Mouse (Mus musculus): ENCODE measurements around the gene Ldha. TPM values are rescaled to one million over a fixed set of nuclear protein-coding genes. Genes with fewer than 3 reads are reported as not detected.
"Not testable (repeated sequence)": the region's sequence is repeated elsewhere in the genome, so short reads cannot be mapped to it uniquely, and the experiment has no call there.

Gene Ldha
- polyA plus RNA-seq (2015; fragmentation: Nextera tagmentation; extraction: Ambion mirVana) = 744 and 772 TPM in 2 replicates

DNA sequence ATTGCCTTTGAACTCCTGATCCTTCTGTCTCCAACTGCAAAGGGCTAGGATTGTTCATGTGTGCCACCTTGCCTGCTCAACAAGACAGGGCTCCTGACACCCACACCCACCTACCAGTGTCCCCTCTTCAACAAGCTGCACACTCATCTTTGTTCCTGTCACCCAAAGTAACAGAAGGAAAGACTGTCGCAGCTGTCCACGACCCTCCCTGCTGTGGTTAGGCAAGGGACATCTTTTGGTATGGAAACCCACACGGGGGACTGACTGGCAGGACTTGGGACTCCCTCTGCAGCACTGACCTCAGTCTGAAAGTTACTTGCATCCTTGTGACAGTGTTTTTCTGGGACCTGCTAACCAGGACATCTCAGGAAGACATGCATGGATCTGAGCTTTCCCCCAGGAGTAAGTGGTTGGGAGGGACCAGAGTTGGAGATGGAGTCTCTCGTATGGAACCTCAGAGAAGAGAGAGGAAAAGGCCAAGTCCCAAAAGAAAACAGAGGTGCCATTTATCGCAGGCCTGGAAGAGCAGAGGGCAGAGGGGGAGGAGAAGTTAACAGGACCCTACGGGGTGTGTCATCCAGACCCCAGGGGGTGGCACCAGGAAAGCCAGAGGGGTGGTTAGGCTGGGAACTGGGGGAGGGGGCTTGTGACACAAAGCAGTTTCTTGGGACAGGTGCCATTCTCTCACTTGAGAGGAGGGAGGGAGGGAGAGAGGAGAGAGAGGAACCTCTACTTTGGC lies at the start of gene Ldha:
Gene Ldha (plus strand): TSS at position 689 of the 739 bp plus-strand sequence.
- no peak within 1 kb of the TSS for H3K4me3 ChIP-seq
- no peak within 1 kb of the TSS for H3K4me2 ChIP-seq (replicated peaks)
- no peaks in the 10 kb centered on the region for H3K9me3 ChIP-seq
- no peaks in the 10 kb centered on the region for H3K27me3 ChIP-seq
- ATAC-seq (replicated peaks) = no peak
- H3K36me3 ChIP-seq = no peaks in the 10 kb centered on the region
- no peak within 1 kb of the TSS for H3K9ac ChIP-seq (replicated peaks)
- no peak within 1 kb of the TSS for H3K27ac ChIP-seq (replicated peaks)
- WGBS = 25% methylated on average over 6 of the region's 6 CpGs
- H3K4me1 ChIP-seq = peaks cover 26% of the 10 kb centered on the region

- Histone ChIP-seq H3K4me1 (peaks cover 30% of the 10 kb centered on the region), H3K9ac (replicated peaks) (no peak overlapping the region), H3K4me2 (replicated peaks) (no peak overlapping the region), H3K27ac (replicated peaks) (no peak overlapping the region), H3K4me3 (no peak overlapping the region), H3K36me3 (peaks cover 11% of the 10 kb centered on the region), H3K9me3 (no peaks in the 10 kb centered on the region), H3K27me3 (no peaks in the 10 kb centered on the region)
- WGBS = 89% methylated on average over 4 of the region's 4 CpGs
- ATAC-seq (replicated peaks) = no peak
Observed at GRCm38 (mm10) chr7:46793871-46794270, 47.4 kb upstream of the Ldha start.

- Histone ChIP-seq H3K27ac (replicated peaks) (peak within 1 kb of the TSS; percentile 93), H3K9me3 (no peaks in the 10 kb centered on the region), H3K27me3 (no peaks in the 10 kb centered on the region), H3K36me3 (peaks cover 11% of the 10 kb centered on the region), H3K4me1 (peaks cover 30% of the 10 kb centered on the region), H3K9ac (replicated peaks) (peak within 1 kb of the TSS; percentile 94), H3K4me3 (peak within 1 kb of the TSS; percentile 89), H3K4me2 (replicated peaks) (peak within 1 kb of the TSS; percentile 89)
- under 1% methylated on average over 75 of the region's 75 CpGs for WGBS
- ATAC-seq (replicated peaks) = peak; percentile 97
Observed at GRCm38 (mm10) chr7:46795287-46796205, 45.7 kb upstream of the Ldha start, which contains the start of the genes Hps5 and Gtf2h1. TSS of gene Hps5 (minus strand) at chr7:46796064. TSS of gene Gtf2h1 (plus strand) at chr7:46796103.

- peak overlapping the region; percentile 94 for H3K9ac ChIP-seq (replicated peaks)
- no peaks in the 10 kb centered on the region for H3K27me3 ChIP-seq
- no peak for ATAC-seq (replicated peaks)
- H3K4me3 ChIP-seq = peak overlapping the region; percentile 89
- H3K4me2 ChIP-seq (replicated peaks) = peak overlapping the region; percentile 89
- H3K36me3 ChIP-seq = peaks cover 14% of the 10 kb centered on the region
- H3K9me3 ChIP-seq = no peaks in the 10 kb centered on the region
- WGBS = under 1% methylated on average over 31 of the region's 31 CpGs
- peak overlapping the region; percentile 93 for H3K27ac ChIP-seq (replicated peaks)
- peaks cover 30% of the 10 kb centered on the region for H3K4me1 ChIP-seq
Observed at GRCm38 (mm10) chr7:46796206-46796679, 45.0 kb upstream of the Ldha start.

DNA sequence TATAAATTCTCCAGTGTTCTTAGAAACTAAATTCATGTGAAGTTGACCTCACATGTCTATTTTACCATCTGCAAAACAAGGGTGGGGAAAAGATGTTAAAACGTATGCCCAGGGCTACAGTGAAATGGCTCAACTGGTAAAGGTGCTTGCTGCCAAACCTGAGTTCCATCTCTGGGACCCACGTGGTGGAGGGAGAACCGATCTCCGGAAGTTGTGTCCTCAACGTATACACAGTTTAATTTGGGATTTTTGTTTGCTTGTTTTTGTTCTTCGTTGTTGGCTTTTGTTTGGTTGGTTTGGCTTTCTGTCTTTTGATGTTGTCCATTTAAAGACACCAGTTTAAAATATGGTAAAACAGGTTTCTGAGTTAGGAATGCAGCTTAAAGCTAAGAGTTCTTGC lies 44.5 kb upstream of the Ldha start:
- Histone ChIP-seq H3K27me3 (no peaks in the 10 kb centered on the region), H3K4me1 (peaks cover 30% of the 10 kb centered on the region), H3K4me3 (peak overlapping the region; percentile 89), H3K9me3 (no peaks in the 10 kb centered on the region), H3K36me3 (peaks cover 18% of the 10 kb centered on the region), H3K4me2 (replicated peaks) (peak overlapping the region; percentile 89), H3K27ac (replicated peaks) (no peak overlapping the region), H3K9ac (replicated peaks) (peak overlapping the region; percentile 94)
- ATAC-seq (replicated peaks) = no peak
- 57% methylated on average over 6 of the region's 6 CpGs for WGBS

GRCm38 (mm10) chr7:46810325-46810724 lies 30.9 kb upstream of the Ldha start:
- Histone ChIP-seq H3K27ac (replicated peaks) (no peak overlapping the region), H3K27me3 (no peaks in the 10 kb centered on the region), H3K4me1 (no peaks in the 10 kb centered on the region), H3K9ac (replicated peaks) (no peak overlapping the region), H3K4me3 (no peak overlapping the region), H3K36me3 (peaks cover 77% of the 10 kb centered on the region), H3K9me3 (no peaks in the 10 kb centered on the region), H3K4me2 (replicated peaks) (no peak overlapping the region)
- ATAC-seq (replicated peaks) = no peak
- 98% methylated on average over 6 of the region's 6 CpGs for WGBS

DNA sequence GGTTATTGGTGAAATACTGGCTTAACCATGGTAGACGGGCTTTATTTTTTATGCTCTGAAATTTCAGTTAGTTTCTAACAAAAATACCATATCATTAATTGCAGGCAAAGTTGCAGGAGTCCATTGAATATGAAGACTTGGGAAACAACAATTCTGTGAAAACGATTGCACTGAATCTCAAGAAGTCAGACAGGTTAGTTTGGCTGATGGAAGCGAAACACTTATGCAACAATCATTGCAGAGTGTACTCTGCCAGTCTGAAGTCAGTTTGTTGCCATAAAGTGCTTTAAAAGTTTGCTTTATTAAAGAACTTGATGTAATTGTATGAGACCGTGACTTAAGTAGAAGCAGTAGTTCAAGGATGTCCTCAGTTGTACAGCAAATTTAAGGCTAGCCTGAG lies 27.3 kb upstream of the Ldha start:
- Histone ChIP-seq H3K9ac (replicated peaks) (no peak overlapping the region), H3K4me3 (no peak overlapping the region), H3K27me3 (no peaks in the 10 kb centered on the region), H3K9me3 (no peaks in the 10 kb centered on the region), H3K4me2 (replicated peaks) (no peak overlapping the region), H3K27ac (replicated peaks) (no peak overlapping the region), H3K36me3 (peaks cover 82% of the 10 kb centered on the region), H3K4me1 (no peaks in the 10 kb centered on the region)
- ATAC-seq (replicated peaks) = no peak
- 88% methylated on average over 4 of the region's 4 CpGs for WGBS

DNA sequence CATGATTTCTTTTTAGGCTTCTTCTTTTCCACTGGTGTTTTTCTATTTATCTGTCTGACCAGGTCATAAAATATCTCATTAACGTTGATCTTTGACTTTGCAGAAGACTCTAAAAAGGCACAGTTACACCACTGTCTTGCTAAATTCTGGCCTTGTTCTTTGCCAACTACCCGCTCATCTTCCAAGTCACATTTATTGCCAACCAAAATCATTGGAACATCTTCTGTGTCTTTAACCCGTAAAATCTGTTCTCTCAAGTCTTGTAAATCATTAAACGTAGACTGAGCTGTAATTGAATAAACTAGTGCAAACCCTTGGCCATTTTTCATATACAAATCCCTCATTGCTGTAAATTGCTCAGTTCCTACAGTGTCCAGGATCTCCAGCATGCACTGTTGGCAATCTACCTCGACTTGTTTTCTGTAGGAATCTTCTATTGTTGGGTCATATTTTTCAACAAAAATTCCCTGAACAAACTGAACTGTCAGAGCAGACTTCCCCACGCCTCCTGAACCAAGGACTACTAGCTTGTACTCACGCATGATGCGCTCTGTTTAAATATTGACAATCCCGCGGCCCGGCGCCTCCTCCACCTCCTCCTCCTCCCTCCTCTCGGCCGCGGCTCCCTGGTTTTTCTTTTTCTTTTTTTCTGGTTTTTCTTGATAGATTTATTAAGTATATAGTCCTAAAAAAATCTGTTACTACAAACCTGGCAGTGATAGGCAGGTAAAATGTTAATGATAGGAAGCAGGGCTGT lies 20.2 kb upstream of the Ldha start:
- not testable (repeated sequence) for ATAC-seq (replicated peaks); H3K27me3 ChIP-seq; H3K9me3 ChIP-seq; H3K4me1 ChIP-seq; H3K4me2 ChIP-seq (replicated peaks); H3K4me3 ChIP-seq; H3K9ac ChIP-seq (replicated peaks)
- H3K27ac ChIP-seq (replicated peaks) = peak overlapping the region; percentile 27; the same call in 1 of the 2 replicates
- peaks cover 69% of the 10 kb centered on the region for H3K36me3 ChIP-seq
- WGBS = 84% methylated on average over 15 of the region's 15 CpGs

DNA sequence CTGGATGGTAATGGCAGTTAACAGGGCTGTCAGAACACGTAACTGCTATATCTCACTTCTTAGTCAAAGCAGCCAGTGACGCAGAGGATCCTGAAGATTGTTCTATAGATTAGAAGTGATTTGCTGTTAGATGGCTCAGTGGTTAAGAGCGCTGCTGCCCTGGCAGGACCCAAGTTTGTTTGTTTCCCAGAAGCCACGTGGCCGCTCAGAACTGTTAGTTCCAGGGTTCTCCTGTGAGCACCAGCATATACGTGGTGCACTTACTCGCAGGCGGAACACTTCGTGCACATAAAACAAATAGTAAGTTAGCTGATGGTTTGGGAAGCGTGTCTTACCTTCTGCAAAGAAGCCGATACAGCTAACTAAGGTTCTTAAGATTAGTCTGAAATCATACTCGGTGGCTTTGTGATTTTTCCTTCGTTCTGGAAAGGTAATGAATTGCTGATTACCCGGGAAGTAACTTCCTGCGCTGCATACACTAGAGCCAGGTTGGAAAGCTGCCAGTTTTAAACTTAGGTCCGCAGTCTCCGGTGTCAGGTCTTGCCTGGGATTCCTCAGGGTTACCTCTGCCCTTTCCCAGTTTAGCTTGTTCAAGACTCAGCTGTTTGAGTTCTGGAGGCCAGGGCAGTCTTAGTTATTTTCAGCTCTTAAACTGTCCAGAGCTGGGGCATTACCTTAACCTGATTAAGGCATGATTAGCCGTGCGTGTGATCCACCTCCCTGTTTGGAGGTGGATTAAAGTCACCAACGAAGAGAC lies 14.1 kb upstream of the Ldha start:
- H3K9me3 ChIP-seq = no peaks in the 10 kb centered on the region
- no peak for ATAC-seq (replicated peaks)
- no peak overlapping the region for H3K27ac ChIP-seq (replicated peaks)
- no peak overlapping the region for H3K9ac ChIP-seq (replicated peaks)
- no peak overlapping the region for H3K4me3 ChIP-seq
- WGBS = 78% methylated on average over 20 of the region's 20 CpGs
- no peak overlapping the region for H3K4me2 ChIP-seq (replicated peaks)
- no peaks in the 10 kb centered on the region for H3K4me1 ChIP-seq
- no peaks in the 10 kb centered on the region for H3K27me3 ChIP-seq
- H3K36me3 ChIP-seq = peaks cover 18% of the 10 kb centered on the region

DNA sequence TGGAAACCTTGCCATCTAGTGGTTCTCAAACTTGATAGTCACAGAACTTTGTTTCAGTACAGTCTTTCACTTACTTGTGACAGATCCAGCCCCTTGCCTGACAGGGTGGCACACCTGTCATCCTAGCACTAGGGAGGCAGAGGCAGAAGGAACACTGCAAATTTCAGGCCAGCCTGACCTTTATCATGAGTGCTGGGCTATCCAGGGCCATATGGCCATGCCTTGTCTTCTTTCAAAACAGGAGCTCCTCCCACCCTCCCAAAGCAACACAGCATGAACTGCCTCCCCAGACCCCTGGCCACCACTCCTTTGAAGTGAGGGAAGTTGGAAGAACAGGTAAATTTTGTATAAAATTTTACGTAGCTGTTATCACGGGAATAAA lies 13.5 kb upstream of the Ldha start:
- Histone ChIP-seq H3K4me3 (no peak overlapping the region), H3K27ac (replicated peaks) (no peak overlapping the region), H3K27me3 (no peaks in the 10 kb centered on the region), H3K4me2 (replicated peaks) (no peak overlapping the region), H3K4me1 (no peaks in the 10 kb centered on the region), H3K9me3 (no peaks in the 10 kb centered on the region), H3K9ac (replicated peaks) (no peak overlapping the region), H3K36me3 (peaks cover 12% of the 10 kb centered on the region)
- no peak for ATAC-seq (replicated peaks)
- 91% methylated on average over 2 of the region's 2 CpGs for WGBS

DNA sequence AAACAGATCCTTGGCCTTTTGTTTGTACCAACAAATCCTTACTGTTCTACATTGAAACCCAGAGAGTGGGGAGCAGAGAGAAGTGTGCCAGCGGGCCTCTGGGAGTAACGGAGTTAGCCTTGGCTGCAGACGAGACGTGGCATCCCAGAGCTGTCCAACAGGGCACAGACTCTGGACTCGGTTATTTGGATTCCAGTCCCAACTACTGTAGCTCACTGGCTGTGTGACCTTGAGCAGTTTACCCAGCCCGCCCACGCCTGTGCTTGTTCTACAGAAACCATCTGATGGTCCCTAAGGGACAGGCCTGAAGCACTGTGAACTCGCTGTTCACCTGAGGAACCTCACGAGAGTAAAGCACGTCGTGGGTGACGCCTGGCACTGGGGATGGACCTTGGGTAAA lies 11.4 kb upstream of the Ldha start:
- Histone ChIP-seq H3K4me1 (no peaks in the 10 kb centered on the region), H3K4me2 (replicated peaks) (no peak overlapping the region), H3K27me3 (no peaks in the 10 kb centered on the region), H3K9me3 (no peaks in the 10 kb centered on the region), H3K4me3 (no peak overlapping the region), H3K9ac (replicated peaks) (no peak overlapping the region), H3K36me3 (no peaks in the 10 kb centered on the region), H3K27ac (replicated peaks) (no peak overlapping the region)
- 90% methylated on average over 12 of the region's 12 CpGs for WGBS
- ATAC-seq (replicated peaks) = no peak

All from forebrain, embryonic 15.5 days (tissue).